In the genomic region with DNA sequence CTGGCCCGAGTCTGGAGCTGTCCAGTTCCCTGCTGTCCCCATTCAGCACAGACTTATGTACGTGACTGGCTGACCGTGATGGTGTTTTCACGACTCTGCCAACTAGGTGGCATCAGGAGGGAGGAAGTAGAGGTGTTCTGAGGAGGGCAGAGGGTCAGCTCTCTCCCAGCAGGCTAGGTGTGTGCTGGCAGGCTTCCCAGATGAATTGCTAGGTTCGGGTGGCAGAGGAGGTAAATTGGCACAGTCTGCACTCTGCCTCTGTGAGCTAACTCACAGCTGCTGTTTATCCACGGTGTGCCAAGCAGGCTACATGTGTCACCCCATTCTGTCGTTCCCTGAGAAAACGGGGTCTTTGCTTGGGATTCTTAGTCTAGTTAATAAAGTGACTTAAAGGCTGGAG, we compare ENCODE assay signal across 14 mouse cellular contexts. TPM values are rescaled to one million over a fixed set of nuclear protein-coding genes. Genes with fewer than 3 reads are reported as not detected.
DNase-seq lines count a peak whose midpoint lies in the region; ATAC-seq and TF ChIP-seq lines count a peak whose summit lies in the region.
"Had no signal": no experiment of that assay in that cellular context is flagged by ENCODE, and none has a peak within 500 bp of the region (broad histone marks: within the 10 kb centered on the region; RNA-seq: fewer than 3 reads in every experiment).

No protein-coding gene starts in this region.

- peak; percentile 45; the same call in 1 of the 2 replicates for ATAC-seq in forebrain, embryonic 15.5 days (replicated peaks)
- 0 out of 2 replicates have a peak, but pooled peaks have one; percentile 38 for ATAC-seq in lung, embryonic 16.5 days (ENCODE audit: low read depth)
- ATAC-seq in intestine, postnatal 0 days = peak; percentile 64
- ATAC-seq: forebrain, embryonic 13.5 days had no signal

- WGBS in forebrain, embryonic 15.5 days = 52% methylated on average over 8 of the region's 8 CpGs
- WGBS in forebrain, embryonic 10.5 days = 81% methylated on average over 8 of the region's 8 CpGs
- WGBS in lung, embryonic 16.5 days = 68% methylated on average over 8 of the region's 8 CpGs
- WGBS in intestine, postnatal 0 days = 63% methylated on average over 8 of the region's 8 CpGs
- 28% methylated on average over 8 of the region's 8 CpGs for WGBS in small intestine, adult 2 months
- WGBS in heart, embryonic 10.5 days = 82% methylated on average over 8 of the region's 8 CpGs

- no peaks in the 10 kb centered on the region for H3K27me3 ChIP-seq in forebrain, embryonic 15.5 days
- H3K27me3 ChIP-seq in forebrain, embryonic 10.5 days (ENCODE audit: poor library complexity, severe bottlenecking) = no peaks in the 10 kb centered on the region
- no peaks in the 10 kb centered on the region for H3K27me3 ChIP-seq in lung, embryonic 16.5 days (ENCODE audit: control insufficient read depth, insufficient read depth, low read depth, low read length)
- no peaks in the 10 kb centered on the region for H3K27me3 ChIP-seq in intestine, postnatal 0 days (replicated peaks; ENCODE audit: control insufficient read depth, insufficient read depth, low read length)
- no peaks in the 10 kb centered on the region for H3K27me3 ChIP-seq in small intestine, adult 2 months (ENCODE audit: control insufficient read depth, insufficient read depth, low read length)
- no peaks in the 10 kb centered on the region for H3K27me3 ChIP-seq in heart, embryonic 10.5 days (ENCODE audit: insufficient read depth, poor library complexity, severe bottlenecking)
- H3K27me3 ChIP-seq: forebrain, embryonic 13.5 days had no signal

- no peak overlapping the region for H3K9ac ChIP-seq in forebrain, embryonic 15.5 days (replicated peaks)
- H3K9ac ChIP-seq in lung, embryonic 16.5 days (ENCODE audit: low read length) = no peak overlapping the region
- H3K9ac ChIP-seq in intestine, postnatal 0 days (ENCODE audit: low read depth, low read length) = no peak overlapping the region
- H3K9ac ChIP-seq: forebrain, embryonic 13.5 days; lung, embryonic 14.5 days had no signal

- TF ChIP-seq POLR2A in small intestine, adult 2 months (IDR thresholded peaks at IDR 0.05; ENCODE audit: low read depth, low read length) = no peak

- no peak for TF ChIP-seq CTCF in intestine, postnatal 0 days (IDR thresholded peaks at IDR 0.05; ENCODE audit: low read depth)
- no peak for TF ChIP-seq CTCF in small intestine, adult 2 months (IDR thresholded peaks at IDR 0.05; ENCODE audit: extremely low read depth, insufficient read length, insufficient replicate concordance, low read depth, low read length)

- no peak for DNase-seq in forebrain, embryonic 10.5 days (ENCODE audit: extremely low spot score, low spot score)
- no peak for DNase-seq in lung, postnatal 25 days (ENCODE audit: low spot score)
- no peak for DNase-seq in right cerebral cortex, postnatal 14 days
- no peak for DNase-seq in heart, embryonic 10.5 days (ENCODE audit: low spot score)
- DNase-seq: adrenal gland, postnatal 14 days; heart, postnatal 4 days; lung, embryonic 14.5 days; right cerebral cortex, postnatal 25 days had no signal

- no peaks in the 10 kb centered on the region for H3K9me3 ChIP-seq in forebrain, embryonic 15.5 days
- no peaks in the 10 kb centered on the region for H3K9me3 ChIP-seq in forebrain, embryonic 10.5 days
- H3K9me3 ChIP-seq in lung, embryonic 16.5 days (ENCODE audit: control insufficient read depth, low read length) = no peaks in the 10 kb centered on the region
- H3K9me3 ChIP-seq in intestine, postnatal 0 days (ENCODE audit: control insufficient read depth) = no peaks in the 10 kb centered on the region
- no peaks in the 10 kb centered on the region for H3K9me3 ChIP-seq in heart, embryonic 10.5 days
- H3K9me3 ChIP-seq: forebrain, embryonic 13.5 days; midbrain, embryonic 10.5 days had no signal

- 0 out of 2 replicates have a peak, but pooled peaks cover 6% of the 10 kb centered on the region for H3K4me1 ChIP-seq in forebrain, embryonic 15.5 days
- peaks cover 22% of the 10 kb centered on the region for H3K4me1 ChIP-seq in forebrain, embryonic 10.5 days
- H3K4me1 ChIP-seq in lung, embryonic 16.5 days (replicated peaks; ENCODE audit: control insufficient read depth, insufficient read depth, low read length) = 0 out of 2 replicates have a peak, but pooled peaks cover 2% of the 10 kb centered on the region
- H3K4me1 ChIP-seq in intestine, postnatal 0 days (replicated peaks; ENCODE audit: control insufficient read depth, insufficient read depth, low read length) = no peaks in the 10 kb centered on the region
- peaks cover 25% of the 10 kb centered on the region for H3K4me1 ChIP-seq in small intestine, adult 2 months (ENCODE audit: control insufficient read depth, insufficient read depth, insufficient read length, low read length)
- H3K4me1 ChIP-seq in heart, embryonic 10.5 days = peaks cover 17% of the 10 kb centered on the region

- H3K36me3 ChIP-seq in forebrain, embryonic 15.5 days = no peaks in the 10 kb centered on the region
- H3K36me3 ChIP-seq in forebrain, embryonic 10.5 days (replicated peaks) = no peaks in the 10 kb centered on the region
- H3K36me3 ChIP-seq in lung, embryonic 16.5 days (ENCODE audit: control insufficient read depth, insufficient read depth, low read length) = no peaks in the 10 kb centered on the region
- no peaks in the 10 kb centered on the region for H3K36me3 ChIP-seq in intestine, postnatal 0 days (ENCODE audit: control insufficient read depth, insufficient read depth)
- H3K36me3 ChIP-seq in small intestine, adult 2 months (ENCODE audit: control insufficient read depth, insufficient read depth, low read length) = no peaks in the 10 kb centered on the region
- no peaks in the 10 kb centered on the region for H3K36me3 ChIP-seq in heart, embryonic 10.5 days
- H3K36me3 ChIP-seq: midbrain, embryonic 10.5 days had no signal

- no peak overlapping the region for H3K4me3 ChIP-seq in forebrain, embryonic 15.5 days
- H3K4me3 ChIP-seq in forebrain, embryonic 10.5 days = no peak overlapping the region
- no peak overlapping the region for H3K4me3 ChIP-seq in lung, embryonic 16.5 days (ENCODE audit: low read length)
- no peak overlapping the region for H3K4me3 ChIP-seq in intestine, postnatal 0 days (ENCODE audit: low read depth, low read length)
- H3K4me3 ChIP-seq in small intestine, adult 2 months (ENCODE audit: low read depth, low read length) = no peak overlapping the region
- H3K4me3 ChIP-seq in heart, embryonic 10.5 days = no peak overlapping the region
- H3K4me3 ChIP-seq: forebrain, embryonic 13.5 days; midbrain, embryonic 10.5 days had no signal

- no peak overlapping the region for H3K4me2 ChIP-seq in forebrain, embryonic 15.5 days (replicated peaks)
- no peak overlapping the region for H3K4me2 ChIP-seq in lung, embryonic 16.5 days (ENCODE audit: low read depth, low read length)
- no peak overlapping the region for H3K4me2 ChIP-seq in intestine, postnatal 0 days (replicated peaks; ENCODE audit: low read depth)
- H3K4me2 ChIP-seq: forebrain, embryonic 13.5 days; lung, embryonic 14.5 days had no signal

- no peak overlapping the region for H3K27ac ChIP-seq in forebrain, embryonic 15.5 days (replicated peaks)
- no peak overlapping the region for H3K27ac ChIP-seq in forebrain, embryonic 10.5 days
- H3K27ac ChIP-seq in lung, embryonic 16.5 days (ENCODE audit: low read length) = no peak overlapping the region
- peak overlapping the region; percentile 57; the same call in 1 of the 2 replicates for H3K27ac ChIP-seq in intestine, postnatal 0 days (ENCODE audit: low read depth, low read length)
- H3K27ac ChIP-seq in small intestine, adult 2 months (ENCODE audit: insufficient read depth, low read depth, low read length) = peak overlapping the region; percentile 54
- H3K27ac ChIP-seq in heart, embryonic 10.5 days = no peak overlapping the region
- H3K27ac ChIP-seq: forebrain, embryonic 13.5 days had no signal

RNA-seq across cellular contexts. Expression of a gene that starts 12.8 kb away (rescaled TPM):
- polyA plus RNA-seq in forebrain, embryonic 15.5 days (2015; fragmentation: Nextera tagmentation; extraction: Ambion mirVana) = 37.0 and 37.2 TPM in 2 replicates
- polyA plus RNA-seq in forebrain, embryonic 10.5 days (2016; fragmentation: Nextera tagmentation; extraction: Ambion mirVana) = 25.5 and 27.3 TPM in 2 replicates
- 28.8 and 29.8 TPM in 2 replicates for polyA plus RNA-seq in lung, embryonic 16.5 days (2015; fragmentation: Nextera tagmentation; extraction: Ambion mirVana)
- polyA plus RNA-seq in intestine, postnatal 0 days (2015; fragmentation: Nextera tagmentation; extraction: Ambion mirVana) = 10.0 and 11.7 TPM in 2 replicates
- 4.7 and 13.1 TPM in 2 replicates for polyA plus RNA-seq in small intestine, adult 2 months (2012; rRNA removed)
- polyA plus RNA-seq in heart, embryonic 10.5 days (2016; fragmentation: Nextera tagmentation; extraction: Ambion mirVana) = 21.0 and 23.3 TPM in 2 replicates

RNA-seq across cellular contexts. Expression of a gene that starts 13.7 kb away (rescaled TPM):
- 9.7 and 10.9 TPM in 2 replicates for polyA plus RNA-seq in forebrain, embryonic 15.5 days (2015; fragmentation: Nextera tagmentation; extraction: Ambion mirVana)
- 14.2 and 14.4 TPM in 2 replicates for polyA plus RNA-seq in forebrain, embryonic 10.5 days (2016; fragmentation: Nextera tagmentation; extraction: Ambion mirVana)
- 18.7 and 19.6 TPM in 2 replicates for polyA plus RNA-seq in lung, embryonic 16.5 days (2015; fragmentation: Nextera tagmentation; extraction: Ambion mirVana)
- polyA plus RNA-seq in intestine, postnatal 0 days (2015; fragmentation: Nextera tagmentation; extraction: Ambion mirVana) = 51.9 and 59.2 TPM in 2 replicates
- polyA plus RNA-seq in small intestine, adult 2 months (2012; rRNA removed) = 124 and 160 TPM in 2 replicates
- polyA plus RNA-seq in heart, embryonic 10.5 days (2016; fragmentation: Nextera tagmentation; extraction: Ambion mirVana) = 14.1 and 14.9 TPM in 2 replicates

RNA-seq across cellular contexts. Expression of a gene that starts 45.6 kb away (rescaled TPM):
- 119 and 120 TPM in 2 replicates for polyA plus RNA-seq in forebrain, embryonic 15.5 days (2015; fragmentation: Nextera tagmentation; extraction: Ambion mirVana)
- polyA plus RNA-seq in forebrain, embryonic 10.5 days (2016; fragmentation: Nextera tagmentation; extraction: Ambion mirVana) = 47.0 and 48.1 TPM in 2 replicates
- 8.9 and 11.0 TPM in 2 replicates for polyA plus RNA-seq in lung, embryonic 16.5 days (2015; fragmentation: Nextera tagmentation; extraction: Ambion mirVana)
- polyA plus RNA-seq in intestine, postnatal 0 days (2015; fragmentation: Nextera tagmentation; extraction: Ambion mirVana) = 7.2 and 7.4 TPM in 2 replicates
- polyA plus RNA-seq in small intestine, adult 2 months (2012; rRNA removed) = 4.7 and 5.3 TPM in 2 replicates
- 7.5 and 18.2 TPM in 2 replicates for polyA plus RNA-seq in heart, embryonic 10.5 days (2016; fragmentation: Nextera tagmentation; extraction: Ambion mirVana)

Comparison
In these comparisons a context has a peak if more than half of its experiments do, and no peak if none do; other contexts are left out.
1. H3K27ac ChIP-seq: peak in intestine, postnatal 0 days (single experiment) and small intestine, adult 2 months (single experiment); none in forebrain, embryonic 15.5 days (single experiment), forebrain, embryonic 10.5 days (single experiment), lung, embryonic 16.5 days (single experiment) and heart, embryonic 10.5 days (single experiment).
2. Peak in every context shown above with its lines, with median percentiles within 50 percentile points of each other: ATAC-seq.